11 mouse cellular contexts compared by ENCODE assay signal in the genomic region with DNA sequence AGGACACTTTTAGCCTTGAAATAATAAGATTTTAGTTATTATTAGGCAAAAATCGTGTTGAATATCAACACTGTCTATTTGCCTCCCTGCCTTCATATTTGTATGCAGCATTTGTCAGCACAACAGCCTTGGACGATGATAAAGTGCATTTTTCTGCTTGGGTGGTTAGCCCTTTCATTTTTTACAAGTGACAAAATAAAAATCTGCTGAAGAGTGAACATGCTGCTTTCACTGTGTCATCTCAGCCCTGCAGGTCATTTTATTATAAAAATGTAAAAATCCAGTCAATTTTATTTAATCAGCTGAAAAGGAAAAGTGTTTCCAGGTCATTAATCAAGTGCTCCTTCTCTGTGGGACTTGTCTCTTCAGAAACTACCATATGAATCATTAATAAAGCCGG.
"Had no signal": no experiment of that assay in that cellular context is flagged by ENCODE, and none has a peak within 500 bp of the region (broad histone marks: within the 10 kb centered on the region; RNA-seq: fewer than 3 reads in every experiment).

No protein-coding gene starts in this region.

- H3K9me3 ChIP-seq: limb, embryonic 13.5 days; midbrain, embryonic 13.5 days; neural tube, embryonic 13.5 days had no signal

- H3K27me3 ChIP-seq: limb, embryonic 13.5 days; midbrain, embryonic 13.5 days; neural tube, embryonic 13.5 days had no signal

- H3K4me1 ChIP-seq: limb, embryonic 13.5 days; midbrain, embryonic 13.5 days; neural tube, embryonic 13.5 days had no signal

- H3K9ac ChIP-seq: limb, embryonic 13.5 days; liver, embryonic 14.5 days; midbrain, embryonic 13.5 days; neural tube, embryonic 13.5 days had no signal

- H3K4me2 ChIP-seq: limb, embryonic 13.5 days; midbrain, embryonic 13.5 days; neural tube, embryonic 13.5 days had no signal

- DNase-seq: kidney, postnatal 36 days; left cerebral cortex, postnatal 4 days; lung, adult 18-20 months; right cerebral cortex, adult 18-20 months; right cerebral cortex, postnatal 25 days; thymus, postnatal 36 days had no signal

- H3K27ac ChIP-seq: kidney, postnatal 0 days; limb, embryonic 13.5 days; liver, embryonic 14.5 days; midbrain, embryonic 13.5 days; neural tube, embryonic 13.5 days had no signal

- H3K36me3 ChIP-seq: limb, embryonic 13.5 days; midbrain, embryonic 13.5 days; neural tube, embryonic 13.5 days had no signal

- ATAC-seq: midbrain, embryonic 13.5 days had no signal

- H3K4me3 ChIP-seq: limb, embryonic 13.5 days; midbrain, embryonic 13.5 days; neural tube, embryonic 13.5 days had no signal
